Mouse (Mus musculus) forebrain, embryonic 11.5 days (tissue): Measurements from ENCODE around the gene Guca1b. TPM values are rescaled to one million over a fixed set of nuclear protein-coding genes. Genes with fewer than 3 reads are reported as not detected.
"Not testable (repeated sequence)": the region's sequence is repeated elsewhere in the genome, so short reads cannot be mapped to it uniquely, and the experiment has no call there.

Source experiments
- ATAC-seq: fragments of 200-750 bp; cut with Nextera tagmentation; replicated peaks from 2 replicates; pipeline ENCODE4 v1.8.0; 2017; ENCODE audit warnings: moderate TSS enrichment; ENCODE audit not compliant: low FRiP score
- DNase-seq: peaks from one replicate; pipeline ENCODE4 v3.0.0-alpha.2; 2017; ENCODE audit warnings: low spot score
- H3K27ac ChIP-seq: fragments of 300-500 bp; sonication (generic); 2 replicates; pipeline ENCODE4 v1.5.1; 2014; ENCODE audit warnings: low read depth, low read length
- H3K27me3 ChIP-seq: fragments of 300-500 bp; sonication (generic); 2 replicates; pipeline ENCODE4 v1.6.1; 2014; ENCODE audit warnings: mild to moderate bottlenecking, low read length, mixed read lengths; ENCODE audit not compliant: control insufficient read depth, insufficient read depth
- H3K36me3 ChIP-seq: fragments of 300-500 bp; sonication (generic); 2 replicates; pipeline ENCODE4 v1.6.1; 2014; ENCODE audit warnings: mild to moderate bottlenecking, low read length, moderate library complexity, mixed read lengths; ENCODE audit not compliant: control insufficient read depth, insufficient read depth
- H3K4me1 ChIP-seq: fragments of 300-500 bp; sonication (generic); replicated peaks from 2 replicates; pipeline ENCODE4 v1.6.1; 2014; ENCODE audit warnings: low read length, mixed read lengths; ENCODE audit not compliant: control insufficient read depth, insufficient read depth
- H3K4me2 ChIP-seq: fragments of 300-500 bp; sonication (generic); 2 replicates; pipeline ENCODE4 v1.6.1; 2014; ENCODE audit warnings: low read depth, mild to moderate bottlenecking, low read length, moderate library complexity, mixed read lengths; ENCODE audit not compliant: severe bottlenecking
- H3K4me3 ChIP-seq: fragments of 300-500 bp; sonication (generic); 2 replicates; pipeline ENCODE4 v1.5.1; 2014; ENCODE audit warnings: low read depth, low read length
- H3K9ac ChIP-seq: fragments of 300-500 bp; sonication (generic); 2 replicates; pipeline ENCODE4 v1.6.1; 2014; ENCODE audit warnings: low read length
- H3K9me3 ChIP-seq: fragments of 300-500 bp; sonication (generic); 2 replicates; pipeline ENCODE4 v1.6.1; 2016; ENCODE audit warnings: low read length, mixed read lengths; ENCODE audit not compliant: control insufficient read depth
- WGBS: fragments of 180-500 bp; shearing (Covaris S2); extraction: QIAGEN DNeasy Blood & Tissue Kit; methylation state at CpG from one replicate; pipeline ENCODE4 v1.1.7; 2014; 5-methylcytosine and 5-hydroxymethylcytosine counted together
- polyA plus RNA-seq: library from polyadenylated mRNA; unstranded; fragments of >200 nt; fragmentation: Nextera tagmentation; extraction: Ambion mirVana; gene quantifications from 2 replicates; pipeline ENCODE4 v1.2.1, GENCODE M21; 2014

The Guca1b gene
- polyA plus RNA-seq, 1 experiment from 2014 or later = 0.48 TPM

- not testable (repeated sequence) for H3K4me1 ChIP-seq, H3K9ac ChIP-seq, H3K4me3 ChIP-seq, DNase-seq, ATAC-seq, H3K27ac ChIP-seq, H3K4me2 ChIP-seq, H3K27me3 ChIP-seq, H3K36me3 ChIP-seq, H3K9me3 ChIP-seq
- WGBS = 96% methylated on average over 1 of the region's 1 CpGs
Observed at GRCm38 (mm10) chr17:47422616-47423015, 37.4 kb downstream of the Guca1b start.

GRCm38 (mm10) chr17:47424186-47424585, 39.0 kb downstream of the Guca1b start:
- H3K9ac ChIP-seq = no peak overlapping the region
- H3K27ac ChIP-seq = no peak overlapping the region
- H3K4me1 ChIP-seq = no peaks in the 10 kb centered on the region; the same call in 1 of the 2 replicates
- no peak overlapping the region for H3K4me2 ChIP-seq
- ATAC-seq (no peak), DNase-seq (no peak)
- H3K4me3 ChIP-seq = no peak overlapping the region
- H3K9me3 ChIP-seq = no peaks in the 10 kb centered on the region
- H3K36me3 ChIP-seq = no peaks in the 10 kb centered on the region
- WGBS = 87% methylated on average over 6 of the region's 6 CpGs
- no peaks in the 10 kb centered on the region for H3K27me3 ChIP-seq

- DNase-seq (no peak), ATAC-seq (no peak)
- Histone ChIP-seq H3K4me3 (no peak overlapping the region), H3K4me2 (no peak overlapping the region), H3K27me3 (no peaks in the 10 kb centered on the region; the same call in 1 of the 2 replicates), H3K9me3 (no peaks in the 10 kb centered on the region), H3K9ac (no peak overlapping the region), H3K4me1 (no peaks in the 10 kb centered on the region; the same call in 1 of the 2 replicates), H3K27ac (no peak overlapping the region), H3K36me3 (no peaks in the 10 kb centered on the region)
- WGBS = 71% methylated on average over 6 of the region's 6 CpGs
Observed at GRCm38 (mm10) chr17:47427316-47427715, 42.1 kb downstream of the Guca1b start.

GRCm38 (mm10) chr17:47428831-47429304, 43.7 kb downstream of the Guca1b start:
- ATAC-seq = peak; percentile 64
- WGBS = 6% methylated on average over 8 of the region's 8 CpGs
- Histone ChIP-seq H3K4me1 (no peaks in the 10 kb centered on the region; the same call in 1 of the 2 replicates), H3K4me2 (no peak overlapping the region), H3K9me3 (no peaks in the 10 kb centered on the region), H3K9ac (no peak overlapping the region), H3K4me3 (no peak overlapping the region), H3K36me3 (no peaks in the 10 kb centered on the region), H3K27ac (no peak overlapping the region), H3K27me3 (no peaks in the 10 kb centered on the region; the same call in 1 of the 2 replicates)
- peak; percentile 73 for DNase-seq

DNA sequence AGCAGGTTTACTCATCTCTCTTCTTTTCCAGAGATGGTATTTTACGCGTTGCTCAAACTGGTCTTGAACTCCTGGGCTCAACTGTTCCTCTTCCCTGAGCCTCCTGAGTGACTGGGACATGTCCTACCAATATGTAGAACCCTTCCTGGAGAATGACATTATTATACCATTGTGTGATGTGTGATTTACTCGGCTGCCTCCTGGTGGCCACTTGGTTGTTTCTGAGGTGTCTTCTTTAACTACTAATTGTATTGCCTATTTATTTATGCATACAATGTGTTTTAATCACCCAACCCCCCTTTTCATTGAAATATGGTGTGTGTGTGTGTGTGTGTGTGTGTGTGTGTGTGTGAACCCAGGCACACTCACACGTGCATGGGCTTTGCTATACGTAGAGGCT, 45.6 kb downstream of the Guca1b start:
- no peak overlapping the region for H3K27ac ChIP-seq
- DNase-seq (no peak), ATAC-seq (no peak)
- WGBS = 79% methylated on average over 5 of the region's 5 CpGs
- H3K4me1 ChIP-seq = no peaks in the 10 kb centered on the region; the same call in 1 of the 2 replicates
- H3K36me3 ChIP-seq = no peaks in the 10 kb centered on the region
- H3K9ac ChIP-seq = no peak overlapping the region
- H3K4me2 ChIP-seq = no peak overlapping the region
- no peaks in the 10 kb centered on the region for H3K9me3 ChIP-seq
- H3K27me3 ChIP-seq = no peaks in the 10 kb centered on the region; the same call in 1 of the 2 replicates
- H3K4me3 ChIP-seq = no peak overlapping the region

- Histone ChIP-seq H3K9me3 (no peaks in the 10 kb centered on the region), H3K9ac (no peak within 1 kb of the TSS; the same call in 1 of the 2 replicates), H3K4me1 (peaks cover 15% of the 10 kb centered on the region), H3K36me3 (no peaks in the 10 kb centered on the region), H3K27me3 (peaks cover 31% of the 10 kb centered on the region), H3K4me2 (peak within 1 kb of the TSS; percentile 55), H3K27ac (0 out of 2 replicates have a peak within 1 kb of the TSS, but pooled peaks have one; percentile 25), H3K4me3 (peak within 1 kb of the TSS; percentile 27)
- DNase-seq (peak; percentile 63), ATAC-seq (no peak)
- under 1% methylated on average over 41 of the region's 45 CpGs for WGBS
Observed at GRCm38 (mm10) chr17:47436156-47436906, 51.1 kb downstream of the Guca1b start, which contains the start of gene AI661453. TSS of gene AI661453 (plus strand) at chr17:47436615.

DNA sequence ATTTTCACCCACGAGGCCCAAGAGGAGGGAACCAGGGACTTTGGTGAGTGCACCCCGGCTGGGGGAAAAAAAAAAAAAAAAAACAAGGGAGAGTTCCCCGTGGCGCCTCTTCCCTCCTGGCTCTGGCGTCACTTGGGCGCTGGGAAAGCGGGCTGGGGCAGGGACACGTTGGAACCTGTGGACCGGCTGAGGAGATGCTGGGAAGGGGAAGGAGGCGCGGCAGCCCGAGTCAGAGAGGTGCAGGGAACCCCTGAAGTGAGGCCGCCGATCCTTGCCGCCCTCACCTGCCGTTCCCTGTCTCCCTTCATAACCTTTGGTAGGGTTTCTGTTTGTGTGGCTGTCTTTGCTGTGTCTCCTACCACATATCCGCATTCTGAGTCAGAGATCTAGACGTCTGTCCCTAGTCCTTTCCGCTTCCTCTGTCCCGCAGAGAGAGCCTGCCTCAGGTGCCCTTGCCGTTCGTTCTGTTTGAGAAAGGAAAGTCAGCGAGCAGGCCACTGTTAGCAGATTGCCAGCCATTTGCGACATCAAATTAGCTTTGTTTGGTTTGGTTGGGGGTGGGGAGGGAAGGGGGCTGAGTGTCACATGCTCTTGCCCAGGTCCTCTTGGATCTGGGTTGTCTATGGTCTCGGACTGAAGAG, 51.8 kb downstream of the Guca1b start, which contains the start of gene 1700001C19Rik:
1700001C19Rik (minus strand) TSS at position 470 of the 641 bp plus-strand sequence.
- DNase-seq (no peak), ATAC-seq (no peak)
- H3K36me3 ChIP-seq = no peaks in the 10 kb centered on the region
- H3K9me3 ChIP-seq = no peaks in the 10 kb centered on the region
- WGBS = 3% methylated on average over 25 of the region's 25 CpGs
- no peak within 1 kb of the TSS; the same call in 1 of the 2 replicates for H3K9ac ChIP-seq
- peak within 1 kb of the TSS; percentile 55 for H3K4me2 ChIP-seq
- H3K27ac ChIP-seq = 0 out of 2 replicates have a peak within 1 kb of the TSS, but pooled peaks have one; percentile 25
- peaks cover 19% of the 10 kb centered on the region for H3K4me1 ChIP-seq
- H3K27me3 ChIP-seq = peaks cover 31% of the 10 kb centered on the region
- peak within 1 kb of the TSS; percentile 27 for H3K4me3 ChIP-seq

DNA sequence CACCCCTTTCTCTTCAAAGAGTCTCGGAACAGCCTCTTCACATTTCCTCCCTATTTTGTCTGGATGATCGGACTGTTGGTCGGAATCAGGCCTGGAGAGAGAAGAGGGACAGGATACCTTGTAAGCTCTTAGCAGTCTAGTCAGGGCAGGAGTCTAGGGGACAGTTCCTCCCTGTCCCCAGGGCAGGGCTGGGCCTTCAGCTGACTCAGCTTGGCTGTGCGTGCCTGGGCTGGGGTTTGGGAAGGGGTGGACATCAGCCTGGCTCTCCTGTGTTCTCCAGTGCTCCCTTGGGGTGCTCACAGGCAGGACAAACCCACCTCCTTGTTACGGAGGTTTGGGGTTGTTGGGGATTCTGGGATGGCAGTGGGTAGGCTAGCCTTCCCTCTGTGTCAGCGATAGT, 53.4 kb downstream of the Guca1b start:
- Histone ChIP-seq H3K4me1 (peaks cover 19% of the 10 kb centered on the region), H3K4me3 (no peak overlapping the region), H3K27me3 (peaks cover 31% of the 10 kb centered on the region), H3K4me2 (no peak overlapping the region), H3K9me3 (no peaks in the 10 kb centered on the region), H3K9ac (no peak overlapping the region), H3K27ac (no peak overlapping the region), H3K36me3 (no peaks in the 10 kb centered on the region)
- ATAC-seq (no peak), DNase-seq (no peak)
- WGBS = 72% methylated on average over 6 of the region's 6 CpGs
